Mouse (Mus musculus) midbrain, embryonic 12.5 days (tissue): ENCODE measurements around the gene Blnk. TPM values are rescaled to one million over a fixed set of nuclear protein-coding genes. Genes with fewer than 3 reads are reported as not detected.

Experiments
- ATAC-seq: fragments of 200-750 bp; cut with Nextera tagmentation; 2 replicates; pipeline ENCODE4 v1.8.0; 2017; ENCODE audit warnings: low read depth, moderate TSS enrichment, moderate library complexity; ENCODE audit not compliant: low FRiP score
- H3K27ac ChIP-seq: fragments of 300-500 bp; sonication (generic); replicated peaks from 2 replicates; pipeline ENCODE4 v1.5.1; 2016; ENCODE audit warnings: mild to moderate bottlenecking
- H3K27me3 ChIP-seq: fragments of 300-500 bp; sonication (generic); 2 replicates; pipeline ENCODE4 v1.6.1; 2016; ENCODE audit warnings: mild to moderate bottlenecking
- H3K36me3 ChIP-seq: fragments of 300-500 bp; sonication (generic); 2 replicates; pipeline ENCODE4 v1.6.1; 2016
- H3K4me1 ChIP-seq: fragments of 300-500 bp; sonication (generic); 2 replicates; pipeline ENCODE4 v1.6.1; 2016
- H3K4me2 ChIP-seq: fragments of 300-500 bp; sonication (generic); replicated peaks from 2 replicates; pipeline ENCODE4 v1.6.1; 2016; ENCODE audit warnings: mild to moderate bottlenecking, moderate library complexity
- H3K4me3 ChIP-seq: fragments of 300-500 bp; sonication (generic); 2 replicates; pipeline ENCODE4 v1.5.1; 2016; ENCODE audit warnings: mild to moderate bottlenecking
- H3K9ac ChIP-seq: fragments of 300-500 bp; sonication (generic); replicated peaks from 2 replicates; pipeline ENCODE4 v1.6.1; 2016; ENCODE audit warnings: mild to moderate bottlenecking, moderate library complexity
- H3K9me3 ChIP-seq: fragments of 300-500 bp; sonication (generic); 2 replicates; pipeline ENCODE4 v1.6.1; 2016; ENCODE audit warnings: mild to moderate bottlenecking
- WGBS: fragments of 180-500 bp; shearing (Covaris S2); methylation state at CpG from one replicate; pipeline ENCODE4 v1.1.7; 2016; 5-methylcytosine and 5-hydroxymethylcytosine counted together
- microRNA-seq: library from miRNA; unstranded; fragments of <30 nt; microRNA quantifications from one replicate; pipeline ENCODE4, GENCODE M21; 2017
- polyA plus RNA-seq: library from polyadenylated mRNA; unstranded; fragments of >200 nt; fragmentation: Nextera tagmentation; extraction: Ambion mirVana; gene quantifications from 2 replicates; pipeline ENCODE4 v1.2.1, GENCODE M21; 2016

Blnk gene
- polyA plus RNA-seq, 1 experiment from 2014 or later: 0.20 TPM

DNA sequence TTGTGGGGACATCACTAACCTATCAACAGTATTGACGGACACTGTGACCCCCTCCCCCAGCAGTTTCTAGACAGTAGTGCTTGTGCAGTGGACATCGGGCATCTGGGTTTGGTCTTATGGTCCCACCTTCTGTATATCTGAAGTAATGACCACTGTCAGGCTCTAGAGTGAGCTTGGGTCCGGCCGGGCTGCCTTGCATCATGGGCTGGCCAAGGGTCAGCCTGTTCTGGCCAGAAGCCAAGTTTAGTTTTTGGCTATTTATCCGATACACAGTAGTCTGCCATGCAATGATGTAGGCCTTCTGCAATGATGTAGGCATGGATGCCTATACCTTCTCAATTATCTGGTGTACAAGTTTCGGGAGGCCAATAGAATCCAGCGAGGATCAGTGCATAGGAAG, 50.8 kb downstream of the Blnk start:
- no peak overlapping the region for H3K4me3 ChIP-seq
- WGBS: 94% methylated on average over 7 of the region's 7 CpGs
- no peak overlapping the region for H3K4me2 ChIP-seq
- ATAC-seq: no peak
- no peak overlapping the region for H3K9ac ChIP-seq
- H3K27me3 ChIP-seq: no peaks in the 10 kb centered on the region
- no peaks in the 10 kb centered on the region for H3K4me1 ChIP-seq
- H3K27ac ChIP-seq: no peak overlapping the region
- no peaks in the 10 kb centered on the region for H3K36me3 ChIP-seq
- H3K9me3 ChIP-seq: peaks cover 7% of the 10 kb centered on the region; the same call in 1 of the 2 replicates

- Histone ChIP-seq H3K27ac (no peak overlapping the region), H3K4me2 (no peak overlapping the region), H3K4me1 (no peaks in the 10 kb centered on the region; the same call in 1 of the 2 replicates), H3K36me3 (no peaks in the 10 kb centered on the region), H3K9me3 (peaks cover 7% of the 10 kb centered on the region; the same call in 1 of the 2 replicates), H3K9ac (no peak overlapping the region), H3K4me3 (no peak overlapping the region), H3K27me3 (no peaks in the 10 kb centered on the region)
- ATAC-seq: no peak
- 25% methylated on average over 5 of the region's 5 CpGs for WGBS
These were observed 58.3 kb downstream of the Blnk start for GRCm38 (mm10) chr19:40936038-40936437.

DNA sequence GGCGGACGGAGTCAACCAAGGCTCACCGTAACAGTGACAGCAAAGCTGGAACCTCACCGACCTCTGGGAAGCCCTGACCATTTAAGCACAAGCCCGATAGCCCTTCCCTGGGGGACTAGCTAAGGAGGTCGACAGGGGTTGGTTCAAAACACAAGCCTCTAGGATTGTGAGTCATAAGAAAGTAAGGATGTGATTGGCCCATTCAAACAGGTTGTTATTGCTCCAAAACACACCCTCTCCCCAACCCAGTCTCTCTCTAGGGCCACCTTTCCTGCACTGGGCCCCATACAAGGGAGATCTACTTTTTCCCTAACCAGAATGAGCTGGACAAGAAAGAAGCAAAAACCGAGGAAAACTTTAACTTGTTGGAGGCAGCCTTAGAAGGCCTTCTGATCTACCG, 59.0 kb downstream of the Blnk start:
- H3K4me2 ChIP-seq: no peak overlapping the region
- ATAC-seq: no peak
- peaks cover 7% of the 10 kb centered on the region; the same call in 1 of the 2 replicates for H3K9me3 ChIP-seq
- H3K36me3 ChIP-seq: no peaks in the 10 kb centered on the region
- H3K27ac ChIP-seq: no peak overlapping the region
- 46% methylated on average over 8 of the region's 8 CpGs for WGBS
- H3K4me1 ChIP-seq: no peaks in the 10 kb centered on the region; the same call in 1 of the 2 replicates
- H3K4me3 ChIP-seq: no peak overlapping the region
- no peaks in the 10 kb centered on the region for H3K27me3 ChIP-seq
- no peak overlapping the region for H3K9ac ChIP-seq

- no peaks in the 10 kb centered on the region; the same call in 1 of the 2 replicates for H3K4me1 ChIP-seq
- no peak overlapping the region for H3K4me2 ChIP-seq
- no peak for ATAC-seq
- H3K27me3 ChIP-seq: no peaks in the 10 kb centered on the region
- H3K4me3 ChIP-seq: no peak overlapping the region
- no peaks in the 10 kb centered on the region for H3K9me3 ChIP-seq
- H3K9ac ChIP-seq: no peak overlapping the region
- WGBS: 72% methylated on average over 9 of the region's 9 CpGs
- H3K27ac ChIP-seq: no peak overlapping the region
- no peaks in the 10 kb centered on the region for H3K36me3 ChIP-seq
These were observed 62.6 kb downstream of the Blnk start for GRCm38 (mm10) chr19:40931581-40932369.

GRCm38 (mm10) chr19:40895393-40895703, 99.0 kb downstream of the Blnk start:
- H3K9me3 ChIP-seq: no peaks in the 10 kb centered on the region
- no peak for ATAC-seq
- H3K4me3 ChIP-seq: peak overlapping the region; percentile 78
- WGBS: 2% methylated on average over 6 of the region's 6 CpGs
- peak overlapping the region; percentile 58 for H3K4me2 ChIP-seq
- H3K27ac ChIP-seq: peak overlapping the region; percentile 91
- peaks cover 4% of the 10 kb centered on the region; the same call in 1 of the 2 replicates for H3K4me1 ChIP-seq
- H3K36me3 ChIP-seq: 0 out of 2 replicates have a peak, but pooled peaks cover 3% of the 10 kb centered on the region
- H3K9ac ChIP-seq: peak overlapping the region; percentile 73
- H3K27me3 ChIP-seq: peaks cover 18% of the 10 kb centered on the region

- Histone ChIP-seq H3K36me3 (0 out of 2 replicates have a peak, but pooled peaks cover 3% of the 10 kb centered on the region), H3K27me3 (peaks cover 22% of the 10 kb centered on the region), H3K4me3 (peak within 1 kb of the TSS; percentile 78), H3K27ac (peak within 1 kb of the TSS; percentile 91), H3K9ac (peak within 1 kb of the TSS; percentile 73), H3K4me1 (peaks cover 4% of the 10 kb centered on the region; the same call in 1 of the 2 replicates), H3K9me3 (no peaks in the 10 kb centered on the region), H3K4me2 (peak within 1 kb of the TSS; percentile 58)
- ATAC-seq: peak; percentile 95
- WGBS: 1% methylated on average over 89 of the region's 89 CpGs
These were observed 99.6 kb downstream of the Blnk start, which contains the start of gene Zfp518a for GRCm38 (mm10) chr19:40894519-40895392. Gene Zfp518a (plus strand): TSS chr19:40894705.

- Histone ChIP-seq H3K9me3 (no peaks in the 10 kb centered on the region), H3K9ac (peak overlapping the region; percentile 73), H3K27me3 (peaks cover 26% of the 10 kb centered on the region), H3K4me1 (peaks cover 4% of the 10 kb centered on the region; the same call in 1 of the 2 replicates), H3K36me3 (no peaks in the 10 kb centered on the region), H3K27ac (peak overlapping the region; percentile 91), H3K4me2 (peak overlapping the region; percentile 58), H3K4me3 (peak overlapping the region; percentile 78)
- ATAC-seq: no peak; the same call in 1 of the 2 replicates
- WGBS: 46% methylated on average over 21 of the region's 21 CpGs
These were observed 100.2 kb downstream of the Blnk start for GRCm38 (mm10) chr19:40894071-40894506.

- no peaks in the 10 kb centered on the region for H3K36me3 ChIP-seq
- peaks cover 55% of the 10 kb centered on the region for H3K27me3 ChIP-seq
- no peak overlapping the region for H3K4me3 ChIP-seq
- no peak overlapping the region for H3K4me2 ChIP-seq
- H3K9me3 ChIP-seq: no peaks in the 10 kb centered on the region
- H3K4me1 ChIP-seq: no peaks in the 10 kb centered on the region
- 83% methylated on average over 1 of the region's 1 CpGs for WGBS
- no peak overlapping the region for H3K27ac ChIP-seq
- no peak for ATAC-seq
- no peak overlapping the region for H3K9ac ChIP-seq
These were observed 105.4 kb downstream of the Blnk start for GRCm38 (mm10) chr19:40888887-40889286.

GRCm38 (mm10) chr19:40881700-40882099, 112.6 kb downstream of the Blnk start:
- H3K4me3 ChIP-seq: no peak overlapping the region
- ATAC-seq: no peak
- no peak overlapping the region for H3K27ac ChIP-seq
- H3K36me3 ChIP-seq: no peaks in the 10 kb centered on the region
- H3K4me2 ChIP-seq: no peak overlapping the region
- WGBS: 91% methylated on average over 4 of the region's 4 CpGs
- H3K9ac ChIP-seq: no peak overlapping the region
- no peaks in the 10 kb centered on the region for H3K9me3 ChIP-seq
- no peaks in the 10 kb centered on the region for H3K4me1 ChIP-seq
- peaks cover 69% of the 10 kb centered on the region for H3K27me3 ChIP-seq

Small RNAs within 50 kb of the gene (microRNA-seq; reads per million reads assigned to microRNA genes)
- gene Mir8092: 2.8 reads per million, percentile 6 among the genes with 10 or more reads in this experiment

Other genes with a start within 250 kb of the Blnk start
- gene Cc2d2b, start 245.8 kb downstream of the Blnk start, polyA plus RNA-seq: 0.05 and 0.30 TPM in 2 replicates
- gene Ccnj, start 163.3 kb downstream of the Blnk start, polyA plus RNA-seq: 36.6 and 39.5 TPM in 2 replicates
- 13.6 and 13.9 TPM in 2 replicates for gene Zfp518a, start 99.8 kb downstream of the Blnk start, polyA plus RNA-seq
- gene Dntt, start 34.7 kb upstream of the Blnk start, polyA plus RNA-seq: 0.09 and 0.26 TPM in 2 replicates
- not detected in 2 replicates for gene Opalin, start 82.6 kb upstream of the Blnk start, polyA plus RNA-seq
- 1.1 TPM in 2 replicates for gene Tll2, start 212.3 kb upstream of the Blnk start, polyA plus RNA-seq